Mouse (Mus musculus): ENCODE data around the gene Rhbdf2. TPM values are rescaled to one million over a fixed set of nuclear protein-coding genes. Genes with fewer than 3 reads are reported as not detected.
"Not testable (repeated sequence)": the region's sequence is repeated elsewhere in the genome, so short reads cannot be mapped to it uniquely, and the experiment has no call there.

The Rhbdf2 gene
- polyA plus RNA-seq, 1 experiment: 29.9 TPM

DNA sequence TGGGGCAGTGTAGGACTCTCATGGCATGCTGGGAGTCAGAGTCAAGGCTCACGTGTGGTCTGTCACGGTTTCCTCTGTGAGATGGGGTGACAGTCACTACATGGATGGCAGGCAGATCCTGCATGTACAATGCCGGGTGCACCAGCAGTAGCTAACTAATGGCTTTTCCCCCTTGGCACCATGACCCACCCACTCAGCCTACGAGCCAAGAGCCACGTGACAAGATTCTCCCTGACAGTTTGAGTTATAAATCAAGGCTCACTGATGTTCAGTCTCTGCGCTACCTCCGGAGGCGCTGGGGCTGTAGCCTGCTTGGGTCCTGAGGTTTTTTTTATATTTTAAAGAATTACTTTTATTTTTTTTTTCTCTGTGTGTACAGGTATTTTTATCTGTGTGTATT is 7.3 kb downstream of the Rhbdf2 start:
- no peak for DNase-seq (ENCODE audit: low read depth)

- no peak for DNase-seq (ENCODE audit: low read depth)
These were observed 7.7 kb downstream of the Rhbdf2 start for GRCm38 (mm10) chr11:116619156-116619555.

GRCm38 (mm10) chr11:116618666-116619065 is 8.2 kb downstream of the Rhbdf2 start:
- no peak for DNase-seq (ENCODE audit: low read depth)

- DNase-seq (ENCODE audit: low read depth): no peak
These were observed 9.2 kb downstream of the Rhbdf2 start for GRCm38 (mm10) chr11:116617641-116618040.

DNA sequence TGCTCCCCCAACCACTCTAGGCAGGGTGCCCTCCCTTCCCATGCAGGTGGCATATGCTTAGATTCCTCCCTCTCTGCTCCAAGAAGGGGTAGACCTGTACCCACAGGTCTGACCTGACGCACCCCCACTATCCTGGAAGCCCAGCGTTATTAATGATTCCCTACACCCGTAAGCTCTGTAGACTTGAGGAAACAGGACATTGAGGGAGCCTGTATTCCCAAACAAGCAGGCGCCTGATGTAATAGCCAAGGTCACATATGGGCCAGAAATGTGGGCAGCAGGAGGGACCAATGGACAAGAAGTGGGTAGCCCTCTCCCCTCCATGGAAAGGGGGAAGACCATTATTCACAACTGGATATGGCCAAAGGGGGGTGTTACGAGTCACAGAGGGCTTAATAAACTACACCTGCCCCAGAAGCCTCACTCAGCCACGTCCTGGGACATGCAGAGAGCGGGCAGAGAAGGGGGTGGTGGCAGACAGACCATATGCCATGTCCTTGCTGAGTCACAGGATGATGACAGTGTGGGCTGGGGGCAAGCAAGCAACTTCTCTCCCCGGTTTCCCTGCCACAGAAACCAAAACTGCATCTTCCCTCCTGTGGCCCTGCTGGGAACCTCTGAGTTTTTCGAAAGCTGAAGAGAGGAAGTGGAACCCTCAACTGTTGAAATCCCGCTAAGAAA is 10.2 kb downstream of the Rhbdf2 start:
- no peak for DNase-seq (ENCODE audit: low read depth)

DNA sequence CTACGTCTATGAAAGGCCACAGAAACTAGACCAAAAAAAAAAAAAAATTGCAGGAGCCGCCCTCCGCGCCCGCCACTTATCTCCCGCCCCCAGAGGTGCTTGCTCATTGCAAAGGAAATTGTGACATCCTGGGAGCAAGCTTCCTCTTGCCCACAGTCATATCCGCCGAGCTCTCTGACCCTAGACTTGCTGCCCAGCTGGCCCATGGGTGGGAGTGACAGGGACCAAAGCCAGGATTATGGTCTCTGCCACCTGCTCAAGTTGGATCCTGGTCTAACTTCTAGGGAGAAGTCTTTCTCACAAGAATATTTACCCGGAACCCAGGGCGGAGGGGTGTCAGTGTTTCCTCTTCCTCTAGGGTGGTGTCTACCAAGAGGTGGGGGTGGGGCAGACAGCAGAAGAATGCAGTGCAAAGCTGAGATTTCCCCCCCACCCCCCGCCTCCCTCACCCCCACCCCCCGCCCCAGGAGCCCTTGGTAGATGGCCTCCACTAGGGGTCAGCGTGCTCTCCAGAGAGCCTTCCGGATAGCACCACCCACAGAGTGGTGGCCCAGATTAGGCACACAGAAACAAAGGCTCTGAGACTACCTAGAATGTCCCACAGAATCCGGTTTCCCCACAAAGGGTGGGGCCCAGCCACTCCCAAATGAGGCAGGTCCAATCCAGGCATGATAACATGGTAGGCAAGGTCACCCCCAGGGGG is 10.9 kb downstream of the Rhbdf2 start:
- no peak for DNase-seq (ENCODE audit: low read depth)

DNA sequence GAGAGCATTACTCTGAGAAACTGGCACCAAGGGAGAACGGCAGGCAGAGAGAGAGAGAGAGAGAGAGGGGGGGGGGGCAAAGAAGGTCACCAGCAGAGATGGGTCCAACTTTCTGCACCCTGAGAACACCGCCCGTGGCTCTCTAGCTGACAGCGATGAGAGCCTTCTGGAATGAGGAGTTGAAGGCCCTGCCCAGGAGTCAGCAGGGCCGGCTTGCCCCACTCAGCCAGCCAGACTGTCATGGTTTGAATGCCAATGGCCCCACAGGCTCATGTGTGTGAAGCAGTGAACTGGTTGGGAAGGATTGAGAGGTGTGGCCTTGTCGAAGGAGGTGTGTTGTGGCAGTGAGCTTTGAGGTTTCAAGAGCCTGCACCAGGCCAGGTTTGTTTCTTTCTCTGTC is 13.6 kb downstream of the Rhbdf2 start:
- DNase-seq (ENCODE audit: low read depth): no peak

DNA sequence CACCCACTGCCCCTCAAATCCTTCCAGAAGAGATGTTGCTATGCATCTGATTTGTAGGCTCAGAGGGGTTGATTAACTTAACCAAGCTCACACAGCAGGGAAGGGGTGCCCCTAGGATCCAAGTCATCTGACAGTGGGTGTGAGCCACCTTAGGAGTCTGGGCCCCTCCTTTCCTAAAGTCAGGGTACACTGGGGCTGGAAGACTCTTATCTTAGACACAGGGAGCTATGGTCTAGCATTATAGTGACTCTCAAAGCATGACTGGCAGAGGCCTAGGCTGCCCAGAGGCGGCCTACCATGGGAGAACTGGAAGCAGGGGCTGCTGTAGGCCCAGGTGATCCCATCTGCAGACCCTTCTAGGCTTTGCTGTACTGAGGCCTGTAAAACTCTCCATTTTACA is 14.3 kb downstream of the Rhbdf2 start:
- DNase-seq (ENCODE audit: low read depth): no peak

DNA sequence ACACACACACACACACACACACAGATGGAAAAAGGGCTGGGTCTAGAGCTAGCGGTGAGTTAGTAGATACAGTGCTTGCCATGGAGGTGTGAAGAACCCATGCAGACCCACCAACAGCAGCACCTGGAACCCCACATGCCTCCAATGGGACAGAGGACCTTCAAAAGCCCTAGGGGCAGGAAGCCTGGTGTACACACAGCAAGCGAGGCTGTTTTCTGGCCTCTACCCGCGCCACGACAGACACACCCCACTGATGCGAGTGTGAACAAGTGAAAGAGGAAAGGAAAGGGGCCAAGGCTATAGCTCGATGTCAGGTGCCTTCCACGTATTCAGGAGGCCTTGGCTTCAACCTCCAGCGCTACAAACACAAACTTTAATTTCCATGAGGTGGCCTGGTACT is 14.9 kb downstream of the Rhbdf2 start:
- DNase-seq (ENCODE audit: low read depth): no peak

- not testable (repeated sequence) for DNase-seq (ENCODE audit: low read depth)
These were observed 15.7 kb downstream of the Rhbdf2 start for GRCm38 (mm10) chr11:116611168-116611567.

GRCm38 (mm10) chr11:116609965-116610630 is 16.7 kb downstream of the Rhbdf2 start:
- no peak for DNase-seq (ENCODE audit: low read depth)

DNA sequence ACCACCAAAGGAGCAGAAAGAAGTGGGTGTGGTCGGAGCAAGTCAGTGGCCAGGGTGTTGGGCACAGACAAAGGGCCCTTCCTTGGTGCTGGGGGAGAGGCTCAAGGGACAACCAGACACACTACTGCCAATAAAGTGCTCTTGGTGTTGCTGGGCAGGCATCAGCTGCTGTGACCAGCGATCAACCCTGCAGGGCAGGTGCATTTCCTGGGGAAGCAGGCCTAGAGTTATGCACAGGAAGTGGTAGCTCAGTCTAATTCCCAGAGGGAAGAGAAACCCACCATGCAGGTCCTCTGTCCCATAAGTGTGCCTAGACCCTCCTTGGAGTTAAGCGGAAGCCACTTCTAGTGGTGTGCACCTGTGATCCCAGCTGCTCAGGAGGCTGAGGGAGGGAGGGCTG is 19.1 kb downstream of the Rhbdf2 start:
- DNase-seq (ENCODE audit: low read depth): no peak

DNA sequence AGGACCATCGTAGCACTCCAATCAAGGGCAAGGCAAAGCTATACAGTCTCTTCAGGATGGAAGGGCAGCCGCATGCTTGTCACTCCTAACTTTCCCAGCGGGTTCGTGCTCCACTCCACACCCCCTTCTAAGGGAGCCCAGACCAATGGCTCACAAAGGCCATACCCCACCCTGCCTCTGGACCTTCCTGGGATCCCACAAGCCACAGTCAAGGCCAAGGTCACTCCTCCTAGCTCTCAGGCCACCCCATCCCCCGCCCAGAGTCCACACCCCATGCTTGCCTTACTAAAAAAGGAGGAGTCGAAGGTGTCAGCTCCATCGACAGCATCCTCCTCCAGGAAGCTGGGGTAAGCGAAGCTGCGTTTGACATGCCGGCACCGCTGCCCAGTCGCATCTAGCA is 22.7 kb downstream of the Rhbdf2 start:
- no peak for DNase-seq (ENCODE audit: low read depth)

- DNase-seq (ENCODE audit: low read depth): no peak
These were observed 23.5 kb downstream of the Rhbdf2 start for GRCm38 (mm10) chr11:116603339-116603738.

DNA sequence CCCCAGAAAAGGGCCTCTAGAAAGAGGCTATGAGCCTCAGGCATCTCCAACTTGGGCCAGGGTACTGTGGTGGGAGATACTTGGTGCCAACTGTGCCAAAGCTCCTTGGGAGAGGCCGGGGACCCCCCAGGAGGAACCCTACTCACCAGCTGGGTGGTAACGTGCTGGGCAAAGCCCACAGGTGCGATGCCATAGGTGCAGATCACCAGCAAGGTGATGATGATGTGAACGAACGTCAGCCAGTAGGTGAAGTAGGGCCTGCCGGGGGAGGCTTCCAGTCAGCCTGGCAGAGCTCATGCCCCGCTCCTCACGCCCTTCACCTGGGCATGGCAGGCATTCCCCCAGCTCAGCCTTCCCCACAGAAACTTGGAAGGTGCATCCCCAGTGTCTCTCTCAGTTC is 24.8 kb downstream of the Rhbdf2 start:
- DNase-seq (ENCODE audit: low read depth): no peak

GRCm38 (mm10) chr11:116601166-116601565 is 25.7 kb downstream of the Rhbdf2 start:
- no peak for DNase-seq (ENCODE audit: low read depth)

DNA sequence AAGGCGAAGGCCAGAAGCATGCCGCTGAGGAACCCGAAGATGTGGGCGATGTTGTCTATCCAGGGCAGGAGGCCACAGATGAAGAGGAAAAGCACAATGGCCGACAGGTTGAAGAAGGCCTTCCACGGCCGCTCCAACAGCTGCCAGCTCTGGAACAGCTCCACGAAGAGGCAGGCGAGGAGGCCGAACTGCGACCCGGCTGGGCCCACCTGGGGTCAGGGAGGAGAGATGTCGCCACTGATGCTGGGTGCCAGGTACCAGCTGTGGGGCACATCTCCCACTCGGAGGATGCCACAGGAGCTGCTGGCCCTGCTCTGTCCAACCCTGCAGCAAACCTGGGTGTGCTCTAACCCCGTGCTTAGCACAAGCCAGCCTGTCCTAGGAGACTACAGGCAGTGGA is 27.6 kb downstream of the Rhbdf2 start:
- DNase-seq (ENCODE audit: low read depth): no peak

GRCm38 (mm10) chr11:116598193-116598592 is 28.6 kb downstream of the Rhbdf2 start:
- DNase-seq (ENCODE audit: low read depth): no peak

GRCm38 (mm10) chr11:116596766-116597165 is 30.1 kb downstream of the Rhbdf2 start:
- no peak for DNase-seq (ENCODE audit: low read depth)

GRCm38 (mm10) chr11:116593345-116593744 is 33.5 kb downstream of the Rhbdf2 start:
- DNase-seq (ENCODE audit: low read depth): no peak

DNA sequence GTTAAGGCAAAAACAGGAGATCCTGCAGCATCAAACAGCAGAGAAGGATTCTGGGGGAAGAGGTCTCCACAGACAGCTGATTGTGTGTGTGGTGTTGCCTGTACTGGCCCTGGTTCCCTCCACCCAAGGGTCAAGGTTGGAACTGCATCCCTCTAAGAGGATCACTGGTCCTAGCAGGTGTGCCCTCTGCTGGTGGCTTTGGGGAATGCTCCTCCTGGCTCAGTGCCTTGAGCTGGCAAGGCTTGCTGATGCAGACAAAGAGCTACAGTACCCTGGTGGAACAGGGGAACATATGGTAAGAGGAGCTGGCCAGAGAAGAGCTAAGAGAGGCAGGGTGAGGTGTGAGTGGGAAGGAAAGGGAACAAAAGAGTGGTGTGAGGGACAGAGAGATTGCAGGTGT is 34.4 kb downstream of the Rhbdf2 start:
- DNase-seq (ENCODE audit: low read depth): no peak

DNA sequence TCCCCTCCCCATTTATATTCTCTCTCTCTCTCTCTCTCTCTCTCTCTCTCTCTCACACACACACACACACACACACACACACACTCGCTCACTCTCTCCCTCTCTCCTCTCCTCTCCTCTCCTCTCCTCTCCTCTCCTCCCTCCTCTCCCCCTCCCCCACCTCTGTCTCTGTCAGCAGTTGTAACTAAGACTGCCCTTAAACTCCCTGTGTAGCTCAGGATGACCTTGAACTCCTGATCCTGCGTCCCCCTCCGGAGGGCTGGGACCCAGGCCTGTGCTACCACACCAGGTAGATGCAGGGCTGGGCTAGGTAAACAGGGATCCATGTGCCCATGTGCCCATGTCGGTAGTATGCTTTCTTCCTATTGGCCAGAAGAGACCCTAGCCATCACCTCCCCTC is 35.2 kb downstream of the Rhbdf2 start:
- no peak for DNase-seq (ENCODE audit: low read depth)

GRCm38 (mm10) chr11:116589574-116589973 is 37.2 kb downstream of the Rhbdf2 start:
- no peak for DNase-seq (ENCODE audit: low read depth)
